Mouse (Mus musculus) duodenum, adult 2 months (tissue): ENCODE data around the gene Foxp4. TPM values are rescaled to one million over a fixed set of nuclear protein-coding genes. Genes with fewer than 3 reads are reported as not detected.

Source experiments
- polyA plus RNA-seq: library from polyadenylated mRNA; depleted of rRNA; stranded (reverse); fragments of >200 nt; gene quantifications from 2 replicates; pipeline ENCODE4 v1.2.3, GENCODE M21; 2012; ENCODE audit warnings: low replicate concordance; rRNA removed

The Foxp4 gene
- polyA plus RNA-seq = 90.2 and 129 TPM in 2 replicates

DNA sequence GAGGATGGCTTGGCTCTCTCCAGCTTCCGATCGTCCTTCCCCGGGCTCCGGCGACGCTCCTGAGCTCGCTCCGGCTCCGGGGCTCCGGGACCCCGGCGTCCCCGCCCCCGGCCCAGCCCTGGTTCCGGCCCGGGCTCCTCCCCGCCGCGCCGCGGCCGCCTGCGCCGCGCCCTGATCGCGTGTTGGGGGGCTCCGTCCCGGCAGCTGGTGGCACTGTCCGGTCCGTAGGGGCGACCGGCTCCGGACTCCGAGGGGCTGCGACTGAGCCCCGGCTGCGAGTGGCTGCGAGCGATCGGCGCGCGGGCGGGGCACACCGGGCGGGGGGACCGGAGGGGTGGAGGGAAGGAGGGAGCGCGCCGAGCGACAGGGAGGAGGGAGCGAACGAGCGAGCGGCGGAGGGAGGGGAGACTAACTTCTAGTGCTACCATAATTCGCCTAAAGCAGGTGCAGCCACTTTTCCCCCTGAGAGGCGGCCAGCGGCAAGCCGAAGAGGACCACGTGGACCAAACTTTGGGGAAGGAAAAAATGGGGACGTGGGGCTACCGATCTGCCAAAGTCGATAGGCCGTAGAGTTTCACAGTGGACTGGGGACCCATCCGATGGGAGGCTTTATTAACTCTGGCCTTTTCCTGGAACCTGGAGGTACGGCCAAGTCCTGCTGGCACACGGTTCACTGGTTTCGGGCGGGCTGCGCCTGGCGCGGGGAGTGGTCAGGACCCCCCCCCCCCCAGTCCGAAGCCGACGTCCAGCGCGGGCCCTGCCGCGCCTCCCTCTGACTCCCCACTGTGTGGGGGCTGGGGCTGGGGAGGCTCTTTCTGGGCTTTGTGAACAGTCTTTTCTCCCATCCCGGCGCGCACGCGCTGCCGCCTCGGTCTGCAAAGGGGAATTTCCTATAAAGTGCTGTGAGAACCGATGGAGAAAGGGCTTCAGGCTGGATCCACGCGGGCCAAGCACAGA is at the start of gene Foxp4:
Gene Foxp4, minus strand, starts transcription at position 263 of the 957 bp plus-strand sequence.

DNA sequence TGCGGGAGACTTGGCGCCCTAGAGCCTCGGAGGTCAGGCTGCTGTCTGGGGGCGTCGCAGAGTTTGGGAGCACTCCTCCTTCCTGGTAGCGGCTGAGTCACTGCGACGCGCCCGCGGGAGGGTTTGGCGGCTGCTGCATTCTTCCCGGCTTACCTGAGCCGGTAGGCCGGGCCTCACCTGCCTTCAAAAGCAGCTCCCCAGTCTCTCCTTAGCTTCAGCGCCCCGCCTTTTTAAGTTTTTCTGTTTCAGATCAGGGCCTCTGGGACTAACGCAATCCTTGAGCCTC is 90.0 kb downstream of the Foxp4 start, which contains the start of gene Mdfi:
Gene Mdfi, minus strand, starts transcription at position 210 of the 286 bp plus-strand sequence.

Other genes starting within 250 kb of the Foxp4 start
- 98.8 and 100 TPM in 2 replicates for gene Tomm6, start 236.3 kb downstream of the Foxp4 start, polyA plus RNA-seq
- gene Frs3, start 235.6 kb downstream of the Foxp4 start, polyA plus RNA-seq = 18.0 and 22.9 TPM in 2 replicates
- gene Gm21981, start 230.2 kb downstream of the Foxp4 start, polyA plus RNA-seq = 0.29 and 0.65 TPM in 2 replicates
- gene Prickle4, start 229.9 kb downstream of the Foxp4 start, polyA plus RNA-seq = 0.51 and 7.3 TPM in 2 replicates
- 29.9 and 498 TPM in 2 replicates for gene Pgc, start 197.8 kb downstream of the Foxp4 start, polyA plus RNA-seq
- 54.2 and 66.7 TPM in 2 replicates for gene Tfeb, start 187.6 kb downstream of the Foxp4 start, polyA plus RNA-seq
- gene Mdfi, start 90.0 kb downstream of the Foxp4 start, polyA plus RNA-seq = 12.9 and 13.0 TPM in 2 replicates
- not detected in 2 replicates for gene 1700122O11Rik, start 113.6 kb upstream of the Foxp4 start, polyA plus RNA-seq
- gene 1700067P10Rik, start 164.7 kb upstream of the Foxp4 start, polyA plus RNA-seq = not detected in 2 replicates
- gene 9830107B12Rik, start 221.6 kb upstream of the Foxp4 start, polyA plus RNA-seq = 0.19 and 0.68 TPM in 2 replicates
- gene A530064D06Rik, start 242.6 kb upstream of the Foxp4 start, polyA plus RNA-seq = 1.1 TPM in 1 of 2 replicates, not detected in the other